ENCODE assay signal across 23 mouse cellular contexts in the genomic region with DNA sequence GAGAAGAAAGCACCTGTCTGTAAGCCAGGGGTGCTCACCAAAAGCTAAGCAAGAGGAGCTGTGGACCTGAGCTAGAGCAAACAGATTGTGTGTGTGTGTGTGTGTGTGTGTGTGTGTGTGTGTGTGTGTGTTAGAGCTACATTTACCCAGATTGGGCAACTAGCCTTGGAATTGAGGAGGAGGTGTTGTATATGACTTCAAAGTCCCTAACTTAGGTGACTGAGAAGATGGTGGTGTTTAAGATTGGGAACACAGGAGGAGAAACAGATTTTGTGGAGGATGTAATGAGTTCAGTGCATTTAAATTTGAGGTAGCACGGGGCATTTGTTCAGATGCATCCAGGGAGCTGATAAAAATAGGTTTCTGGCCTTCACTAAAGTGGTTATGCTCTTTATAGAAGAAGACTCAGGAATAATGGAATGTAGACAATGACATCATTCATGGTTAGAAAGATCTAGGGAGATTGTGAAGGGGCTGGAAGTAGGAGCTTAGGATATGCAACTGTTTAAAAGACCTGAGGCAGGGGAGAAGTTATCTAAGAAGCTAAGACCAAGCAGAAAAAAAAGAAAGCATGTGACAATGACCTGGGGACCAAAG. TPM values are rescaled to one million over a fixed set of nuclear protein-coding genes. Genes with fewer than 3 reads are reported as not detected.
A peak's percentile ranks its signal among the peaks of the same experiment; 100 is the strongest.
DNase-seq lines count a peak whose midpoint lies in the region; TF ChIP-seq lines count a peak whose summit lies in the region.
"Had no signal": no experiment of that assay in that cellular context is flagged by ENCODE, and none has a peak within 500 bp of the region (broad histone marks: within the 10 kb centered on the region; RNA-seq: fewer than 3 reads in every experiment).

No protein-coding gene starts in this region.

- DNase-seq in layer of hippocampus, adult 2 months (ENCODE audit: low spot score in 2 of 2): peak in 1 of 2 experiments; percentile 67
- DNase-seq in layer of hippocampus, postnatal 25 days (ENCODE audit: extremely low spot score in 1 of 2, low spot score in 1 of 2): no peak
- peak; percentile 23 to 62 for DNase-seq in frontal cortex, postnatal 10 days (ENCODE audit: low spot score in 2 of 2)
- DNase-seq in left cerebral cortex, adult 9 months (ENCODE audit: low spot score in 2 of 2): peak; percentile 82 to 84
- peak; percentile 49 for DNase-seq in right cerebral cortex, postnatal 25 days
- no peak for DNase-seq in MN1 (ENCODE audit: low spot score)
- DNase-seq in adrenal gland, postnatal 14 days: no peak
- DNase-seq in spleen, adult 12 weeks (ENCODE audit: low spot score): no peak
- DNase-seq: cerebellum, adult 8-10 months; gastrocnemius, adult 2 months; heart, postnatal 14 days; kidney, adult 9 months; liver, postnatal 0 days; lung, postnatal 14 days; midbrain, embryonic 14.5 days had no signal

- no peak for TF ChIP-seq CTCF in layer of hippocampus, adult 2 months (conservative IDR thresholded peaks at IDR 0.05)

- peak overlapping the region; percentile 46; the same call in 1 of the 2 replicates for H3K27ac ChIP-seq in layer of hippocampus, adult 2 months
- H3K27ac ChIP-seq: embryonic facial prominence, embryonic 12.5 days; gastrocnemius, adult 2 months; hindbrain, embryonic 13.5 days; limb, embryonic 10.5 days; neural tube, embryonic 15.5 days had no signal

- no peak overlapping the region for H3K4me3 ChIP-seq in layer of hippocampus, adult 2 months
- H3K4me3 ChIP-seq: embryonic facial prominence, embryonic 12.5 days; erythroblast, embryonic 14.5 days; gastrocnemius, adult 2 months; heart, embryonic 12.5 days; hindbrain, embryonic 13.5 days; limb, embryonic 10.5 days; megakaryocyte, embryonic 14.5 days; myocyte; neural tube, embryonic 15.5 days had no signal

RNA-seq across cellular contexts. Expression of gene Gatb, which starts 52.5 kb away (rescaled TPM):
- 10 to 100 TPM; 19.2 to 24.5 TPM for total RNA-seq in layer of hippocampus, adult 2 months (2021)
- 10 to 100 TPM; 22.2 to 22.5 TPM for total RNA-seq in layer of hippocampus, postnatal 25 days (2021)
- total RNA-seq in adrenal gland, postnatal 14 days (2021): 35.6 and 45.1 TPM in 2 replicates

Comparison
In these comparisons a context has a peak if more than half of its experiments do, and no peak if none do; other contexts are left out.
1. DNase-seq: peak in frontal cortex, postnatal 10 days (2 of 2), left cerebral cortex, adult 9 months (2 of 2) and right cerebral cortex, postnatal 25 days (single experiment); none in layer of hippocampus, postnatal 25 days (0 of 2), MN1 (single experiment), adrenal gland, postnatal 14 days (single experiment) and spleen, adult 12 weeks (single experiment).